Mouse (Mus musculus) right cerebral cortex, adult 2 months (tissue): Measurements from ENCODE around the gene Cct5.
A peak's percentile ranks its signal among the peaks of the same experiment; 100 is the strongest.

ENCODE experiments used
- DNase-seq, 2 experiments: peaks; one replicate each; pipeline ENCODE4 v3.0.0; 2021 to 2022; ENCODE audit warnings: low spot score in 2 of 2

The Cct5 gene

GRCm38 (mm10) chr15:31563577-31564546, 37.7 kb downstream of the Cct5 start:
- no peak for DNase-seq

DNA sequence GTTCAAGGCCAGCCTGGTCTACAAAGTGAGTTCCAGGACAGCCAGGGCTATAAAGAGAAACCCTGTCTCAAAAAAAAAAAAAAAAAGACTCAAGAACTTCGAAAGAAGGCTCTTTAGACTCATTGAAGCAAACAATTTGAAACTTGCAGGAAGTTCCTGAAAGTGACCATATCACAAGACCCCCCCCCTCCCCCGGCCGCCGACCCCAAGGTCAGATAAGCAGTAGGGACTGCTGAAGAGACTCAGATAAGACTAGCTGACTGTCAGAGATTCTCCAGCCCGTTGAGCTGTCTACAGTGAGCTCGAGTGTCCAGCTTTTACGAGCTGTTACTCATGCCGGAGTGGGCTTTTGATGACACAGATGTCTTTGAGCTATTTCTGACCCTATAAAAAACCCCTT, 38.8 kb downstream of the Cct5 start:
- DNase-seq, result no peak

- no peak for DNase-seq
These were observed 39.6 kb downstream of the Cct5 start for GRCm38 (mm10) chr15:31561976-31562375.

DNA sequence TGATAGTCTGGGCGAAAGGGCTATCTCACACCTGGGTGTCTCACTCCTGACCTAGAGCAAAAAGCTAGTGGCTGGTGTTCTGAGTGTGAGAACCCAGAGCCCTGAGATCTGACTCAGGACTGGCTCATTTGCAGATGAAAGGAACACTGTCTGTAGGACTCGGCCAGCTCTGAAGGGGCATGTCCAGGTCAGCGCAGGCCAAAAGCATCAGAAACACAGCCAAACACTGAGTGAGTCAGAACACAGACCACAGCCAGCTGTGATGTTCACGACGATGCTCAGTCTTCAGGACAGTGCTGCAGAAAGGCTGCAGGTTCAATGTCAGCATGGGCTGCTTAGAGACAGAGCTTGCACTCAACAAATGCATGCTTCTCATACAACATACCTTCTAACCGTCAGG, 40.2 kb downstream of the Cct5 start:
- DNase-seq, result no peak

DNA sequence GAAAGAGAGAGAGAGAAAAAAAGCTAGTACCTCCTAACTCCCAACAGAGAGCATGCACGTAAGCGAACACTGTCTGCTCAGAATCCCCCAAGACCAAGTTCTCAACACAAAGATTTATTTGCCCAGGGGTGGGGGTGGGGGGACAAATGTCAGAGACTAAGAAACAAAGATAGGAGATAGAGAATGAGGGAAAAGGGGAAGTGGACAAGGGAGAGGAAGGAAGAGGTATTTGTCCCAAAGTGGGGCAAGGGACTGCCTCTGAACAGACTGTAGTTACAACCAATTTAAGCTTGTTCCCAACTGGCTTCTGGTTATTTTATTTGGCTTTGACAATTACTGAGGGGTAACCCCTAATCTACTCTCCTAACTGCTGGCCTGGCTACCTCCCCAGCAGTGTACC, 46.7 kb downstream of the Cct5 start:
- no peak for DNase-seq

GRCm38 (mm10) chr15:31550381-31550780, 51.2 kb downstream of the Cct5 start:
- DNase-seq, result no peak

- no peak for DNase-seq
These were observed 54.2 kb downstream of the Cct5 start for GRCm38 (mm10) chr15:31547421-31547820.

GRCm38 (mm10) chr15:31546291-31546690, 55.3 kb downstream of the Cct5 start:
- no peak for DNase-seq

DNA sequence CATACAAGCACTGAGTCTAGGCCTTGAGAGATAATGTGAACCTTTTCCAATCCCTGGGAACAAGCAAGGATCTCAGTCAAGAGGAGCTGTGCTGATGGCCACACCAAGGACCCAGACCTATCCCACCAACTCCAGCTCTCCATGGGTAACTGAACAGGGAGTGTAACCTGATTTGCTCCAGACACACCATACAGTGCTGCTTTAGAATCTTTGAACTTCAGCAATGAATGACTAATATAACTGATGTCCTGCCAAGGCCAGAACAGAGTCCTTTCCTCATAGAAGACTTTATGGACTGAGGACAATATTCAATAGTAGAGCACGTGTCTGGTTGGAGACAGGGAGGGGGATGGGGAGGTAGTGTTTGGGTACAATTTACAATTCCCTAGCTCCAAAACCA, 56.5 kb downstream of the Cct5 start:
- no peak for DNase-seq

DNA sequence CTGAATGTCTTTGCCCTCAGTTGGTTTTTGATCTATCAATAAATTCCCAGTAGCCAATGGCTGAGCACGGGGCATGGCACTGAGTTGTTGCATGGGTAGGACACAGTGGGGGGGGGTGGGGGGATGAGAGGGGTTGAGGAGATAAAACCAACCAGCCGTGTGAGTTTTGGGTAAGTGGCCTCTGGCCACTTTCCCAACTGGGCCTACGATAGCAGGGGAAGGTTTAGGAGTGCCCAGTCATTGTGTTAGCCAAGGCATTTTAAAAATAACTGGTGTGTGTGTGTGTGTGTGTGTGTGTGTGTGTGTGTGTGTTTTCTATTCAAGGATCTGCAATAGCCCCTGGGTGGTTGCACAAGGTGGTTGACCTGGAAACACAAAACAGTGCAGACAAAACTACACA, 58.4 kb downstream of the Cct5 start:
- no peak for DNase-seq

GRCm38 (mm10) chr15:31542013-31542958, 59.3 kb downstream of the Cct5 start:
- DNase-seq, result peak in 1 of 2 experiments; percentile 33
